Mouse (Mus musculus) myocyte (in vitro differentiated cells): ENCODE measurements around the gene Prokr1. TPM values are rescaled to one million over a fixed set of nuclear protein-coding genes. Genes with fewer than 3 reads are reported as not detected.

Experiments
- H3K27me3 ChIP-seq: one replicate; pipeline ENCODE4 v1.6.1; 2011; ENCODE audit not compliant: control insufficient read depth, insufficient read depth, insufficient read length
- H3K36me3 ChIP-seq: one replicate; pipeline ENCODE4 v1.6.1; 2011; ENCODE audit not compliant: control insufficient read depth, insufficient read depth
- H3K4me2 ChIP-seq: one replicate; pipeline ENCODE4 v1.6.1; 2011; ENCODE audit warnings: low read depth, control low read depth
- H3K4me3 ChIP-seq: one replicate; pipeline ENCODE4 v1.5.1; 2011; ENCODE audit warnings: mild to moderate bottlenecking, control low read depth, moderate library complexity
- H3K79me2 ChIP-seq: one replicate; pipeline ENCODE4 v1.6.1; 2011; ENCODE audit not compliant: control insufficient read depth, insufficient read depth
- H3ac ChIP-seq: one replicate; pipeline ENCODE4 v1.6.1; 2011; ENCODE audit not compliant: control insufficient read depth, insufficient read length
- CEBPB ChIP-seq: IDR thresholded peaks from 2 replicates; pipeline ENCODE4 v1.6.1; 2011; ENCODE audit warnings: mild to moderate bottlenecking, moderate library complexity; ENCODE audit not compliant: poor library complexity, insufficient read depth, severe bottlenecking
- E2F4 ChIP-seq: IDR thresholded peaks from one replicate; pipeline ENCODE4 v1.6.1; 2011; ENCODE audit warnings: mild to moderate bottlenecking, control low read depth, moderate library complexity; ENCODE audit not compliant: insufficient read depth
- MAX ChIP-seq: IDR thresholded peaks from one replicate; pipeline ENCODE4 v1.6.1; 2011; ENCODE audit warnings: low read depth, mild to moderate bottlenecking, control low read depth
- MYOD1 ChIP-seq, 3 experiments: IDR thresholded peaks; one replicate each; pipeline ENCODE4 v1.6.1; 2011; ENCODE audit warnings: control low read depth in 2 of 3, low read depth in 2 of 3, mild to moderate bottlenecking in 2 of 3, moderate library complexity in 1 of 3; ENCODE audit not compliant: insufficient read length in 2 of 3, control insufficient read depth in 1 of 3
- MYOG ChIP-seq, 3 experiments: IDR thresholded peaks; one replicate each; pipeline ENCODE4 v1.6.1; 2011; ENCODE audit warnings: control low read depth in 2 of 3, low read depth in 2 of 3, mild to moderate bottlenecking in 2 of 3; ENCODE audit not compliant: insufficient read length in 2 of 3, control insufficient read depth in 1 of 3, insufficient read depth in 1 of 3
- POLR2A ChIP-seq: IDR thresholded peaks from one replicate; pipeline ENCODE4 v1.6.1; 2011; ENCODE audit warnings: low read depth, mild to moderate bottlenecking, control low read depth, moderate library complexity; ENCODE audit not compliant: insufficient read length
- POLR2AphosphoS2 ChIP-seq: IDR thresholded peaks from one replicate; pipeline ENCODE4 v1.6.1; 2011; ENCODE audit warnings: low read depth, control low read depth; ENCODE audit not compliant: insufficient read length
- REST ChIP-seq: IDR thresholded peaks from one replicate; pipeline ENCODE4 v1.6.1; 2011; ENCODE audit warnings: mild to moderate bottlenecking, control low read depth, moderate library complexity; ENCODE audit not compliant: insufficient read depth, insufficient read length
- SRF ChIP-seq: IDR thresholded peaks from one replicate; pipeline ENCODE4 v1.6.1; 2011; ENCODE audit warnings: low read depth; ENCODE audit not compliant: control insufficient read depth, insufficient read length
- TCF12 ChIP-seq: IDR thresholded peaks from one replicate; pipeline ENCODE4 v1.6.1; 2011; ENCODE audit warnings: mild to moderate bottlenecking, control low read depth; ENCODE audit not compliant: poor library complexity, insufficient read depth, severe bottlenecking
- TCF3 ChIP-seq: IDR thresholded peaks from one replicate; pipeline ENCODE4 v1.6.1; 2011; ENCODE audit warnings: low read depth, control low read depth; ENCODE audit not compliant: insufficient read length
- USF1 ChIP-seq: IDR thresholded peaks from one replicate; pipeline ENCODE4 v1.6.1; 2011; ENCODE audit warnings: low read depth, mild to moderate bottlenecking, control low read depth, moderate library complexity
- polyA plus RNA-seq: library from polyadenylated mRNA; unstranded; fragments of >200 nt; fragmentation: generic; extraction: Trizol; gene quantifications from one replicate; pipeline ENCODE4 v1.2.1, GENCODE M21; 2012; ENCODE audit warnings: missing spikeins

Prokr1 gene
- polyA plus RNA-seq, 1 experiment: 0.25 TPM

GRCm38 (mm10) chr6:87618021-87618420 is 27.5 kb upstream of the Prokr1 start:
- H3K4me2 ChIP-seq: no peak overlapping the region
- H3K79me2 ChIP-seq: no peaks in the 10 kb centered on the region
- H3ac ChIP-seq: no peak overlapping the region
- H3K36me3 ChIP-seq: no peaks in the 10 kb centered on the region
- H3K27me3 ChIP-seq: no peaks in the 10 kb centered on the region
- no peak overlapping the region for H3K4me3 ChIP-seq
- TF ChIP-seq USF1: no peak
- no peak for TF ChIP-seq REST
- no peak for TF ChIP-seq MYOG (IDR thresholded peaks at IDR 0.05; ENCODE audit: control insufficient read depth in 1 of 3, insufficient read depth in 1 of 3, insufficient read length in 2 of 3, low read depth in 2 of 3)
- TF ChIP-seq MYOD1 (IDR thresholded peaks at IDR 0.05; ENCODE audit: control insufficient read depth in 1 of 3, insufficient read length in 2 of 3, low read depth in 2 of 3): no peak
- TF ChIP-seq SRF: no peak

- no peaks in the 10 kb centered on the region for H3K79me2 ChIP-seq
- H3ac ChIP-seq: no peak overlapping the region
- peaks cover 11% of the 10 kb centered on the region for H3K27me3 ChIP-seq
- TF ChIP-seq MAX (no peak), TCF3 (no peak), USF1 (no peak), MYOG (IDR thresholded peaks at IDR 0.05; ENCODE audit: control insufficient read depth in 1 of 3, insufficient read depth in 1 of 3, insufficient read length in 2 of 3, low read depth in 2 of 3) (no peak), TCF12 (no peak), POLR2AphosphoS2 (no peak), E2F4 (no peak)
- H3K4me2 ChIP-seq: no peak overlapping the region
- no peak overlapping the region for H3K4me3 ChIP-seq
- no peaks in the 10 kb centered on the region for H3K36me3 ChIP-seq
These were observed 25.1 kb upstream of the Prokr1 start for GRCm38 (mm10) chr6:87615696-87616083.

- Histone ChIP-seq H3K79me2 (no peaks in the 10 kb centered on the region), H3K4me3 (no peak overlapping the region), H3ac (no peak overlapping the region), H3K36me3 (no peaks in the 10 kb centered on the region), H3K27me3 (peaks cover 13% of the 10 kb centered on the region), H3K4me2 (no peak overlapping the region)
- TF ChIP-seq POLR2A (no peak), MAX (no peak), USF1 (no peak), CEBPB (no peak), REST (no peak), E2F4 (no peak), MYOG (IDR thresholded peaks at IDR 0.05; ENCODE audit: control insufficient read depth in 1 of 3, insufficient read depth in 1 of 3, insufficient read length in 2 of 3, low read depth in 2 of 3) (no peak), MYOD1 (IDR thresholded peaks at IDR 0.05; ENCODE audit: control insufficient read depth in 1 of 3, insufficient read length in 2 of 3, low read depth in 2 of 3) (no peak), TCF12 (no peak), POLR2AphosphoS2 (no peak), TCF3 (no peak)
These were observed 24.5 kb upstream of the Prokr1 start for GRCm38 (mm10) chr6:87614794-87615695.

- TF ChIP-seq MYOD1 (IDR thresholded peaks at IDR 0.05; ENCODE audit: control insufficient read depth in 1 of 3, insufficient read length in 2 of 3, low read depth in 2 of 3) (peak in 1 of 3 experiments; percentile 19), USF1 (no peak)
These were observed 9.3 kb upstream of the Prokr1 start for GRCm38 (mm10) chr6:87599825-87600224.

GRCm38 (mm10) chr6:87597116-87597833 is 6.7 kb upstream of the Prokr1 start:
- Histone ChIP-seq H3K4me2 (no peak overlapping the region), H3ac (no peak overlapping the region), H3K4me3 (no peak overlapping the region), H3K36me3 (no peaks in the 10 kb centered on the region), H3K79me2 (no peaks in the 10 kb centered on the region), H3K27me3 (no peaks in the 10 kb centered on the region)
- TF ChIP-seq TCF3 (no peak), CEBPB (no peak), MAX (no peak), SRF (no peak), USF1 (no peak), POLR2AphosphoS2 (no peak), REST (no peak), E2F4 (no peak), TCF12 (no peak), MYOD1 (IDR thresholded peaks at IDR 0.05; ENCODE audit: control insufficient read depth in 1 of 3, insufficient read length in 2 of 3, low read depth in 2 of 3) (no peak), MYOG (IDR thresholded peaks at IDR 0.05; ENCODE audit: control insufficient read depth in 1 of 3, insufficient read depth in 1 of 3, insufficient read length in 2 of 3, low read depth in 2 of 3) (no peak), POLR2A (no peak)

More at GRCm38 (mm10) chr6:87599825-87600224, 9.3 kb upstream of the Prokr1 start:
- Histone ChIP-seq H3K36me3 (no peaks in the 10 kb centered on the region), H3K79me2 (no peaks in the 10 kb centered on the region), H3K4me2 (no peak overlapping the region), H3K27me3 (peaks cover 7% of the 10 kb centered on the region), H3K4me3 (no peak overlapping the region), H3ac (no peak overlapping the region)
